Mouse (Mus musculus): Measurements from ENCODE around the gene Mmp14.

- TF ChIP-seq CTCF (conservative IDR thresholded peaks at IDR 0.05; ENCODE audit: low read length) (no peak), NANOG (IDR thresholded peaks at IDR 0.05; ENCODE audit: borderline replicate concordance, low read length) (no peak)
These were observed 21.2 kb upstream of the Mmp14 start for GRCm38 (mm10) chr14:54409980-54410810.

All from E14TG2a.4 (cell line).